Comparison of ENCODE assay signal across 7 mouse cellular contexts in genomic region chr19:41980819-41981594, GRCm38 (mm10). TPM values are rescaled to one million over a fixed set of nuclear protein-coding genes. Genes with fewer than 3 reads are reported as not detected.
DNase-seq lines count a peak whose midpoint lies in the region; ATAC-seq lines count a peak whose summit lies in the region.

Gene Mms19, minus strand, starts transcription at chr19:41981157.

- H3K4me3 ChIP-seq in intestine, embryonic 15.5 days (replicated peaks): peak within 1 kb of the TSS; percentile 68
- H3K4me3 ChIP-seq in midbrain, embryonic 10.5 days: peak within 1 kb of the TSS; percentile 71

- ATAC-seq in intestine, embryonic 15.5 days: peak; percentile 96

- H3K4me2 ChIP-seq in intestine, embryonic 15.5 days (replicated peaks): peak within 1 kb of the TSS; percentile 83

- H3K27ac ChIP-seq in intestine, embryonic 15.5 days: peak within 1 kb of the TSS; percentile 85
- H3K27ac ChIP-seq in midbrain, embryonic 10.5 days (replicated peaks): peak within 1 kb of the TSS; percentile 88

- H3K36me3 ChIP-seq in intestine, embryonic 15.5 days: no peaks in the 10 kb centered on the region
- peaks cover 9% of the 10 kb centered on the region; the same call in 1 of the 2 replicates for H3K36me3 ChIP-seq in midbrain, embryonic 10.5 days

- H3K4me1 ChIP-seq in intestine, embryonic 15.5 days (replicated peaks): peaks cover 9% of the 10 kb centered on the region
- H3K4me1 ChIP-seq in midbrain, embryonic 10.5 days: peaks cover 34% of the 10 kb centered on the region

- intact Hi-C loops in gastrocnemius, postnatal 36 days (cut with DNase I): no loop called here
- intact Hi-C loops in left cerebral cortex, postnatal 25 days (cut with DNase I): loop anchor here (2.0 to 5.0 kb wide), 2 partner anchors 36 to 106 kb away; partner anchors contain the start of gene Morn4

- H3K9me3 ChIP-seq in intestine, embryonic 15.5 days: no peaks in the 10 kb centered on the region
- no peaks in the 10 kb centered on the region for H3K9me3 ChIP-seq in midbrain, embryonic 10.5 days (replicated peaks)

- peak; percentile 96 to 97 for DNase-seq in adrenal gland, adult 18-20 months (ENCODE audit: low spot score in 2 of 2)
- DNase-seq in embryo, embryonic 11 days: peak; percentile 100
- peak; percentile 98 to 99 for DNase-seq in gastrocnemius, postnatal 36 days
- DNase-seq in left cerebral cortex, postnatal 25 days (ENCODE audit: low spot score in 2 of 2): peak; percentile 99 to 100
- DNase-seq in midbrain, embryonic 10.5 days (ENCODE audit: low spot score): peak; percentile 99
- DNase-seq in right cerebral cortex, postnatal 4 days: peak; percentile 96

- H3K9ac ChIP-seq in intestine, embryonic 15.5 days: peak within 1 kb of the TSS; percentile 74

- no peaks in the 10 kb centered on the region for H3K27me3 ChIP-seq in intestine, embryonic 15.5 days (replicated peaks)
- peaks cover 29% of the 10 kb centered on the region for H3K27me3 ChIP-seq in midbrain, embryonic 10.5 days (ENCODE audit: low read depth, poor library complexity, severe bottlenecking)

- under 1% methylated on average over 62 of the region's 68 CpGs for WGBS in intestine, embryonic 15.5 days
- under 1% methylated on average over 66 of the region's 68 CpGs for WGBS in midbrain, embryonic 10.5 days

RNA-seq across cellular contexts. Expression of gene Mms19, which starts in this region (rescaled TPM):
- total RNA-seq in adrenal gland, adult 18-20 months (2021): 10 to 100 TPM; 17.3 to 22.1 TPM
- 1 to 10 TPM; 6.6 to 7.7 TPM for total RNA-seq in gastrocnemius, postnatal 36 days (2021)
- polyA plus RNA-seq in intestine, embryonic 15.5 days (2015; fragmentation: Nextera tagmentation; extraction: Ambion mirVana): 26.5 and 26.8 TPM in 2 replicates
- total RNA-seq in left cerebral cortex, postnatal 25 days (2021): 10 to 100 TPM; 23.7 to 27.0 TPM
- 34.8 and 39.4 TPM in 2 replicates for polyA plus RNA-seq in midbrain, embryonic 10.5 days (2016; fragmentation: Nextera tagmentation; extraction: Ambion mirVana)

Comparison
In these comparisons a context has a peak if more than half of its experiments do, and no peak if none do; other contexts are left out.
1. Peak in every context shown above with its lines: DNase-seq, ATAC-seq, H3K4me3 ChIP-seq and H3K27ac ChIP-seq.